Mouse (Mus musculus) embryonic facial prominence, embryonic 10.5 days (tissue): ENCODE data around the gene Sox5. TPM values are rescaled to one million over a fixed set of nuclear protein-coding genes. Genes with fewer than 3 reads are reported as not detected.
"Not testable (repeated sequence)": the region's sequence is repeated elsewhere in the genome, so short reads cannot be mapped to it uniquely, and the experiment has no call there.

Experiments used
- DNase-seq: peaks from one replicate; pipeline ENCODE4 v3.0.0-alpha.2; 2017; ENCODE audit warnings: low spot score
- H3K27ac ChIP-seq: fragments of 300-500 bp; sonication (generic); replicated peaks from 2 replicates; pipeline ENCODE4 v1.5.1; 2016; ENCODE audit warnings: mild to moderate bottlenecking
- H3K27me3 ChIP-seq: fragments of 300-500 bp; sonication (generic); replicated peaks from 2 replicates; pipeline ENCODE4 v1.6.1; 2016; ENCODE audit warnings: low read depth, mild to moderate bottlenecking; ENCODE audit not compliant: poor library complexity, severe bottlenecking
- H3K36me3 ChIP-seq: fragments of 300-500 bp; sonication (generic); replicated peaks from 2 replicates; pipeline ENCODE4 v1.6.1; 2016; ENCODE audit warnings: mild to moderate bottlenecking, moderate library complexity
- H3K4me1 ChIP-seq: fragments of 300-500 bp; sonication (generic); 2 replicates; pipeline ENCODE4 v1.6.1; 2016
- H3K4me3 ChIP-seq: fragments of 300-500 bp; sonication (generic); 2 replicates; pipeline ENCODE4 v1.5.1; 2016; ENCODE audit warnings: mild to moderate bottlenecking, moderate library complexity
- H3K9me3 ChIP-seq: fragments of 300-500 bp; sonication (generic); 2 replicates; pipeline ENCODE4 v1.6.1; 2016; ENCODE audit warnings: mild to moderate bottlenecking
- WGBS: fragments of 180-500 bp; shearing (Covaris S2); methylation state at CpG from one replicate; pipeline ENCODE4 v1.1.7; 2016; 5-methylcytosine and 5-hydroxymethylcytosine counted together
- polyA plus RNA-seq: library from polyadenylated mRNA; unstranded; fragments of >200 nt; fragmentation: Nextera tagmentation; extraction: Ambion mirVana; gene quantifications from 2 replicates; pipeline ENCODE4 v1.2.1, GENCODE M21; 2016

Gene Sox5
- polyA plus RNA-seq, 1 experiment from 2014 or later: 65.1 TPM

- peaks cover 4% of the 10 kb centered on the region for H3K4me1 ChIP-seq
- H3K27me3 ChIP-seq: no peaks in the 10 kb centered on the region
- no peaks in the 10 kb centered on the region; the same call in 1 of the 2 replicates for H3K9me3 ChIP-seq
- DNase-seq: no peak
- WGBS: 64% methylated on average over 8 of the region's 8 CpGs
- H3K4me3 ChIP-seq: no peak overlapping the region
- no peaks in the 10 kb centered on the region for H3K36me3 ChIP-seq
- no peak overlapping the region for H3K27ac ChIP-seq
Observed at GRCm38 (mm10) chr6:144283191-144283590, 498.6 kb downstream of the Sox5 start.

GRCm38 (mm10) chr6:144282756-144283155 lies 499.0 kb downstream of the Sox5 start:
- no peak overlapping the region for H3K27ac ChIP-seq
- no peaks in the 10 kb centered on the region for H3K36me3 ChIP-seq
- H3K9me3 ChIP-seq: no peaks in the 10 kb centered on the region; the same call in 1 of the 2 replicates
- 81% methylated on average over 12 of the region's 12 CpGs for WGBS
- no peaks in the 10 kb centered on the region for H3K27me3 ChIP-seq
- H3K4me3 ChIP-seq: no peak overlapping the region
- peaks cover 4% of the 10 kb centered on the region for H3K4me1 ChIP-seq
- DNase-seq: no peak

- DNase-seq: no peak
- Histone ChIP-seq H3K27me3 (no peaks in the 10 kb centered on the region), H3K27ac (no peak overlapping the region), H3K36me3 (no peaks in the 10 kb centered on the region), H3K4me3 (no peak overlapping the region), H3K4me1 (peaks cover 4% of the 10 kb centered on the region), H3K9me3 (no peaks in the 10 kb centered on the region; the same call in 1 of the 2 replicates)
- 87% methylated on average over 3 of the region's 3 CpGs for WGBS
Observed at GRCm38 (mm10) chr6:144281661-144282060, 500.1 kb downstream of the Sox5 start.

DNA sequence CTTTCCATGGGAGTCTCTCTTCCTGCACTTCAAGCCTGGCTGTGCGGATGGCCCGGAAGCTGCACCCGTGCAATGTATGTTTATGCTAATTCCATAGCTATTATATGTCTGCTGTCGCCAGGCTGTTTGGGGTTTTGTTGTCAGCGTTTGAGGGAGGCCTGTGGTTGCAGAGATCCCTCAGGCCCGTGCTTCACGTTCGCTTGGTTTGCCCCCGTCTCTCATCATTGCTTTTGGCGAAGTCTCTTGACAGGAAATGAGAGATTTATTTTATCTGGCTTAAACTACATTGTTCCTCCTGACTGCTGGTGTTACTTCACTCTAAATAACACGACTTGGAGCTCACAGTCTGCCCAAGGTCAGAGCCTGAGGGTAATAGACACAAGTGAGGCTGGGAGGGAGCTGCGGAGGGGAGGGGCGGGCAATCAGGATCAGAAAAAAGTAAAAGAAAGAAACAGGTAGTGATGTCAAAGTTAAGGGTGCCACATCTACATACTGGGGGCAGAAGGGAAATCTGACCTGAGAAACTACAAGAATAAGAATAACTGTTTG lies 503.2 kb downstream of the Sox5 start:
- WGBS: 71% methylated on average over 13 of the region's 13 CpGs
- H3K36me3 ChIP-seq: no peaks in the 10 kb centered on the region
- no peak overlapping the region for H3K4me3 ChIP-seq
- no peak for DNase-seq
- H3K9me3 ChIP-seq: no peaks in the 10 kb centered on the region; the same call in 1 of the 2 replicates
- H3K4me1 ChIP-seq: peaks cover 7% of the 10 kb centered on the region
- no peak overlapping the region for H3K27ac ChIP-seq
- H3K27me3 ChIP-seq: no peaks in the 10 kb centered on the region

DNA sequence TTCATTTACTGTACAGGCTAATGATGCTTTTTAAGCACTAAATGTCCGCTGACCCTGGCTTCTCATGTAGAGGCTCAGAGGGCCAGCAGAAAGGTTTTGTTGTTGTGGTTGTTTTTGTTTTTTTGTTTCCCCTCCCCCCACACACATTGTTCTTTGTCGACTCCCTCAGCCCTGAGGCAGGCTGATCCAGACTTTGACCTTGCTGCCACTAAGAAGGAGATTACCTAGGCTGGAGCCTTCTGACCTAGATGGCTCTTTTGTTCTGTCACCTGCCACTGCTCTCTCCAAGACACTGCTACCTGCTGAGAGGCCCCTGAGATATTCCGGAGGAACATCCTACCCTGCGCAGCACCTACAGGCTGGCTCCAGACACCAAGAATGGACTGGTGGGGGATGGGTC lies 508.4 kb downstream of the Sox5 start:
- not testable (repeated sequence) for H3K27me3 ChIP-seq, H3K9me3 ChIP-seq, H3K36me3 ChIP-seq, H3K4me1 ChIP-seq, H3K4me3 ChIP-seq, DNase-seq
- WGBS: 15% methylated on average over 4 of the region's 4 CpGs
- H3K27ac ChIP-seq: peak overlapping the region; percentile 48; the same call in 1 of the 2 replicates

DNA sequence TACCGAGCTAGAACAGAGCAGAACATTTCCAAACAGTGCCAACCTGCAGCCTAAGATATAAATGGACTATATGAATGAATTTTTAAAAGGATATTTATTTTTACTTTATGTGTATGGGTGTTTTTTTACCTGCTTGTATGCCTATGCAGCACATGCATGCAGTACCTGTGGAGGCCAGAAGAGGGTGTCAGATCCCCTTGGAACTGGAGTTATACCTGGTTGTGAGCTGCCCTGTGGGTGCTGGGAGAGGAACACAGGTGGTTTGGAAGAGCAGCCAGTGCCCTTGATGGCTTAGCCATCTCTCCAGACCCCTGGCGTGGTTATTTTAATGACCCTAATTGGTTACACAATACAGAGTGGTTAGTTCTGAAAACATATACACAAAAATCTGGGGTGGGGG lies 510.5 kb downstream of the Sox5 start:
- 85% methylated on average over 2 of the region's 2 CpGs for WGBS
- DNase-seq: no peak
- Histone ChIP-seq H3K36me3 (no peaks in the 10 kb centered on the region), H3K4me3 (no peak overlapping the region), H3K27ac (no peak overlapping the region), H3K27me3 (0 out of 2 replicates have a peak, but pooled peaks cover 4% of the 10 kb centered on the region), H3K9me3 (no peaks in the 10 kb centered on the region), H3K4me1 (peaks cover 9% of the 10 kb centered on the region)

- H3K9me3 ChIP-seq: no peaks in the 10 kb centered on the region
- no peak for DNase-seq
- H3K36me3 ChIP-seq: no peaks in the 10 kb centered on the region
- 83% methylated on average over 3 of the region's 3 CpGs for WGBS
- H3K27ac ChIP-seq: no peak overlapping the region
- peaks cover 14% of the 10 kb centered on the region for H3K4me1 ChIP-seq
- H3K27me3 ChIP-seq: 0 out of 2 replicates have a peak, but pooled peaks cover 4% of the 10 kb centered on the region
- no peak overlapping the region for H3K4me3 ChIP-seq
Observed at GRCm38 (mm10) chr6:144270306-144270705, 511.5 kb downstream of the Sox5 start.

GRCm38 (mm10) chr6:144269666-144270065 lies 512.1 kb downstream of the Sox5 start:
- DNase-seq: no peak
- Histone ChIP-seq H3K27ac (no peak overlapping the region), H3K36me3 (no peaks in the 10 kb centered on the region), H3K4me3 (no peak overlapping the region), H3K9me3 (no peaks in the 10 kb centered on the region), H3K4me1 (peaks cover 20% of the 10 kb centered on the region), H3K27me3 (0 out of 2 replicates have a peak, but pooled peaks cover 4% of the 10 kb centered on the region)
- 81% methylated on average over 4 of the region's 4 CpGs for WGBS

DNA sequence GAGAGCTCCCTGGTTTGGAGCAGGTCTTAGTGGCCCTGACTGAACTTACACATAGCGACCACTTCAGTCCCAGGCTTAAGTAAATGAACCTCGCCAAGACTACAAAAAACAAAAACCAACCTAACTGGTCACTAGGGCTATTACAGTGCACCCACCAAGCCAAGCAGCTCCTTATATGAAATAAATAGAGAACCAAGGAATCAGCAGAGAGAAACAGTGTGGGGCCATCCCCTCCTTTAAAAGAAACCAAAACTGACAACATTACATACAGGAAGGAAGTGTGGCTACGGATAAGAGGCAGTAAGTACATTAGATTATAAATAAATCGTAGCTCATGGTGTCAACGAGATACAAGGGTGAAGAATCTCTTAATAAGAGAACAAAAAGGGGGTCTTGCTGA lies 516.0 kb downstream of the Sox5 start:
- Histone ChIP-seq H3K27me3 (0 out of 2 replicates have a peak, but pooled peaks cover 4% of the 10 kb centered on the region), H3K9me3 (no peaks in the 10 kb centered on the region), H3K27ac (peak overlapping the region; percentile 87), H3K4me1 (peaks cover 26% of the 10 kb centered on the region), H3K4me3 (no peak overlapping the region), H3K36me3 (no peaks in the 10 kb centered on the region)
- DNase-seq: no peak
- WGBS: 83% methylated on average over 5 of the region's 5 CpGs

GRCm38 (mm10) chr6:144265004-144265403 lies 516.8 kb downstream of the Sox5 start:
- Histone ChIP-seq H3K4me3 (no peak overlapping the region), H3K9me3 (no peaks in the 10 kb centered on the region), H3K27ac (peak overlapping the region; percentile 87), H3K36me3 (no peaks in the 10 kb centered on the region), H3K4me1 (peaks cover 26% of the 10 kb centered on the region), H3K27me3 (0 out of 2 replicates have a peak, but pooled peaks cover 4% of the 10 kb centered on the region)
- WGBS: 46% methylated on average over 7 of the region's 7 CpGs
- DNase-seq: no peak

- Histone ChIP-seq H3K4me1 (peaks cover 26% of the 10 kb centered on the region), H3K27ac (peak overlapping the region; percentile 87), H3K27me3 (0 out of 2 replicates have a peak, but pooled peaks cover 4% of the 10 kb centered on the region), H3K9me3 (no peaks in the 10 kb centered on the region), H3K36me3 (no peaks in the 10 kb centered on the region), H3K4me3 (peak overlapping the region; percentile 16)
- 19% methylated on average over 16 of the region's 16 CpGs for WGBS
- peak; percentile 86 for DNase-seq
Observed at GRCm38 (mm10) chr6:144264320-144264915, 517.4 kb downstream of the Sox5 start.

DNA sequence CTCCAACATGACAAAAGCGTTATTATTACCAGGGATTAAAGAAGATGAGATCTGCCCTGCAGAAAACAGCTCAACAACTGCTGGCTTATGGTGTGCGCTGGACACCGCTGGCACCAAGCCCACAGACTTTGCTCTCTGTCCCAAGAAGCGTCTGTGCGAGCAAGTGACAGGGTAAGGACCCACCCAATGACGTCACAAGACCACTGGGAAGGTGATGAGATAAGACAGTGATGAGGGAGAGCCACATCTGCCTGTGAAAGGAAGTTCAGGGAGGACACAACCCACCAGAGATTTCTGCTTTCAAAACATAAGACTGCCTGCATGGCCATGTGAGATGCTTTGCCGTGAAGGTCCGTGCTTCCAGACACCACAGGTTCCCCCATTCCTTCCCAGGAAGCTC lies 525.3 kb downstream of the Sox5 start:
- Histone ChIP-seq H3K4me3 (no peak overlapping the region), H3K27me3 (no peaks in the 10 kb centered on the region; the same call in 1 of the 2 replicates), H3K9me3 (no peaks in the 10 kb centered on the region), H3K27ac (peak overlapping the region; percentile 81), H3K36me3 (no peaks in the 10 kb centered on the region), H3K4me1 (peaks cover 32% of the 10 kb centered on the region)
- WGBS: 50% methylated on average over 8 of the region's 8 CpGs
- peak; percentile 35 for DNase-seq

DNA sequence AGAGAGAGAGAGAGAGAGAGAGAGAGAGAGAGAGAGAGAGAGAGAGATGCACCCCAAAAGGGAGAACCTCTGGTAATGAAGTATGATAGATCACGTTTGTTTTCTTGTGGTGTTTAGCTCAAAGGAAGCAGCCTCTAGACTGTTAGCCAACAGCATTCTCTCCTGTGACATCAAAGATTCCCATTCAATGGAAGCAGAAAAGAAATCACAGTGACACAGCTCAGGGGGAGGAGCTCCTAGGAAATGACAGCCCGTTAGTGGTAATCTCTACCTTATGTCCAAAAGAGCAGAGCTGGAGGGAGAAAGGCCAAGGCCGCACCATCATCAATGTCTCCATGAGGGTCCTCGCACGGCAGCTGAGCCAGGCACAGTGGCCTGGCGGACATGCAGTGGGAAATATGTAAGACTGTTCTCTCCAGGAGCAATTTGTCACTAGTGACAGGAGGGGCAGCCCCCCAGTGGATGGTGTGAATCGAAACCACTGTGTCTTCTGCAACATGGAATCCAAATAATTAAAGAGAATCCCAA lies 529.5 kb downstream of the Sox5 start:
- H3K27ac ChIP-seq: peak overlapping the region; percentile 84
- H3K27me3 ChIP-seq: no peaks in the 10 kb centered on the region; the same call in 1 of the 2 replicates
- DNase-seq: peak; percentile 23
- WGBS: 45% methylated on average over 7 of the region's 7 CpGs
- H3K9me3 ChIP-seq: no peaks in the 10 kb centered on the region
- H3K36me3 ChIP-seq: no peaks in the 10 kb centered on the region
- peaks cover 46% of the 10 kb centered on the region for H3K4me1 ChIP-seq
- H3K4me3 ChIP-seq: no peak overlapping the region
